Mouse (Mus musculus) liver, postnatal 0 days (tissue): ENCODE measurements around the gene A730071L15Rik. TPM values are rescaled to one million over a fixed set of nuclear protein-coding genes. Genes with fewer than 3 reads are reported as not detected.

Experiments used
- ATAC-seq: fragments of 200-750 bp; cut with Nextera tagmentation; 2 replicates; pipeline ENCODE4 v1.8.0; 2017; ENCODE audit warnings: mild to moderate bottlenecking, moderate library complexity
- DNase-seq: peaks from one replicate; pipeline ENCODE4 v3.0.0-alpha.2; 2016
- H3K27ac ChIP-seq: fragments of 300-500 bp; sonication (generic); 2 replicates; pipeline ENCODE4 v1.5.1; 2014; ENCODE audit warnings: antibody characterized with exemption, moderate library complexity, mild to moderate bottlenecking, low read depth
- H3K27me3 ChIP-seq: fragments of 300-500 bp; sonication (generic); 2 replicates; pipeline ENCODE4 v1.6.1; 2014; ENCODE audit warnings: low read length, control low read depth, mixed read lengths; ENCODE audit not compliant: insufficient read depth
- H3K36me3 ChIP-seq: fragments of 300-500 bp; sonication (generic); replicated peaks from 2 replicates; pipeline ENCODE4 v1.6.1; 2014; ENCODE audit warnings: mild to moderate bottlenecking, control low read depth, low read length, moderate library complexity, mixed read lengths; ENCODE audit not compliant: insufficient read depth
- H3K4me1 ChIP-seq: fragments of 300-500 bp; sonication (generic); 2 replicates; pipeline ENCODE4 v1.6.1; 2014; ENCODE audit warnings: antibody characterized with exemption, mild to moderate bottlenecking, control low read depth; ENCODE audit not compliant: insufficient read depth
- H3K4me2 ChIP-seq: fragments of 300-500 bp; sonication (generic); 2 replicates; pipeline ENCODE4 v1.6.1; 2014; ENCODE audit warnings: low read depth, mild to moderate bottlenecking, low read length, moderate library complexity, mixed read lengths
- H3K4me3 ChIP-seq: fragments of 300-500 bp; sonication (generic); 2 replicates; pipeline ENCODE4 v1.5.1; 2014; ENCODE audit warnings: low read depth, low read length
- H3K9ac ChIP-seq: fragments of 300-500 bp; sonication (generic); replicated peaks from 2 replicates; pipeline ENCODE4 v1.6.1; 2014; ENCODE audit warnings: mild to moderate bottlenecking, moderate library complexity
- H3K9me3 ChIP-seq: fragments of 300-500 bp; sonication (generic); 2 replicates; pipeline ENCODE4 v1.6.1; 2016; ENCODE audit warnings: mild to moderate bottlenecking, control low read depth, low read length, mixed read lengths
- CTCF ChIP-seq: sonication (generic); IDR thresholded peaks from 2 replicates; pipeline ENCODE4 v1.5.1; 2016; ENCODE audit warnings: antibody characterized with exemption, low read depth
- EP300 ChIP-seq: IDR thresholded peaks from 2 replicates; pipeline ENCODE4 v1.6.1; 2016; ENCODE audit warnings: antibody characterized with exemption, low read depth, mild to moderate bottlenecking
- WGBS: fragments of 180-500 bp; shearing (Covaris S2); extraction: QIAGEN DNeasy Blood & Tissue Kit; methylation state at CpG from one replicate; pipeline ENCODE4 v1.1.7; 2014; ENCODE audit not compliant: insufficient replicate concordance; 5-methylcytosine and 5-hydroxymethylcytosine counted together
- polyA plus RNA-seq: library from polyadenylated mRNA; unstranded; fragments of >200 nt; fragmentation: Nextera tagmentation; extraction: Ambion mirVana; gene quantifications from 2 replicates; pipeline ENCODE4 v1.2.1, GENCODE M21; 2015

The A730071L15Rik gene
- polyA plus RNA-seq, 1 experiment from 2014 or later = 0.31 TPM

DNA sequence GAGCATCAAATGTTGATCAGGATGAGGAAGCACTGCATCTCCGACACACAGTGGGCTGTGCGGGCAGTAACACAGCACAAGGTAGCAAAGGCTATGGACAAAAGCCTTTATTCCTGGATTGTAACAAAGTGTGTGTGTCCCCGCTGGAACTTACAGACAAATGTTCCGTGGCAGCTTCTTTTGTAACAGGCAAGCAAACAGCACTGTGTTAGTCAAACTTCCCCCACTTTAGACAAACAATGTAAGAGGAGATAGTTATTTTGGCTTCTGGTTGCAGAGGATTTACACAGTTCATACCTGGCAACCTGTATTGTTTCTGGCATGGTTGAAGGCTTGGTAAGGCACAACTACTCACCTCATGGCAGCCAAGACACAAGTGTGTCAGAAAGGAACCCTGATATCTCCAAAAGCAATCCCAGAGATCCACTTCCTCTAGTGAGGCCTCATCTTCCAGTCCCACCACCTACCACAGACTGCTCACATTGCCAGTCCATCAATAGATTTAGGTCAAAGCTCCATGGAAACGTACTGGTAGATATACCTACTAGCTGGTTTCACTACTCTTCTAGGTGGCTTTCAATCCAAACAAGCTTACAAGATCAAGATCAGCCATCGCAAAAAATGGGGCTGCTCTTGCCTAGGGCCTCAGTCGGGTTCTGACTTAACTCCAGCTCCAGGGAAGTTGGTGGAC, 34.3 kb upstream of the A730071L15Rik start:
- Histone ChIP-seq H3K4me3 (no peak overlapping the region), H3K4me1 (peaks cover 36% of the 10 kb centered on the region), H3K36me3 (no peaks in the 10 kb centered on the region), H3K4me2 (peak overlapping the region; percentile 6; the same call in 1 of the 2 replicates), H3K27ac (peak overlapping the region; percentile 82), H3K9ac (no peak overlapping the region), H3K9me3 (no peaks in the 10 kb centered on the region), H3K27me3 (no peaks in the 10 kb centered on the region)
- ATAC-seq (peak; percentile 81), DNase-seq (no peak)
- 56% methylated on average over 7 of the region's 7 CpGs for WGBS
- TF ChIP-seq CTCF (no peak), EP300 (no peak)

DNA sequence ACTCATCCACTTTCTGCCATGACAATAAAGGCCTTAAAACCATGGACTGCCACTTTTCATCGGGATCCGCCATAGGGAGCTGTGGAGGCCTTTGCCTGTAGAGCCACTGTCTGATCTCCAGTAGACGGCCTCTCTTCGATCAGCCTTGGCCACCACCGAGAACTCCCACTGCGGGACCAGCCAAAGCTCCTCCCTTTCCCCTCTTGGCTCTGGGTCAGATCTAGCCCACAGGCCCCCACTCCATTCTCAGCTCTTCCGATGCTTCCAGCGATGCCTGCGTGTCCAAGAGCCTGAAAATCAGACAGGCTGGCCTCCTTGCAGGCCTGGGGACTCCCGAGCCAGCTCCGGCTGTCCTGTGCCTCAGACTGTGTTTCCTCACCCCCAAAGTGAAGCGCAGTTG, 33.5 kb upstream of the A730071L15Rik start:
- no peaks in the 10 kb centered on the region for H3K36me3 ChIP-seq
- H3K27ac ChIP-seq = peak overlapping the region; percentile 82
- ATAC-seq (no peak), DNase-seq (no peak)
- no peak overlapping the region for H3K4me2 ChIP-seq
- H3K9ac ChIP-seq = no peak overlapping the region
- no peak for TF ChIP-seq CTCF
- TF ChIP-seq EP300 = no peak
- peaks cover 30% of the 10 kb centered on the region for H3K4me1 ChIP-seq
- H3K9me3 ChIP-seq = no peaks in the 10 kb centered on the region
- no peaks in the 10 kb centered on the region for H3K27me3 ChIP-seq
- WGBS = 91% methylated on average over 12 of the region's 12 CpGs
- H3K4me3 ChIP-seq = no peak overlapping the region

DNA sequence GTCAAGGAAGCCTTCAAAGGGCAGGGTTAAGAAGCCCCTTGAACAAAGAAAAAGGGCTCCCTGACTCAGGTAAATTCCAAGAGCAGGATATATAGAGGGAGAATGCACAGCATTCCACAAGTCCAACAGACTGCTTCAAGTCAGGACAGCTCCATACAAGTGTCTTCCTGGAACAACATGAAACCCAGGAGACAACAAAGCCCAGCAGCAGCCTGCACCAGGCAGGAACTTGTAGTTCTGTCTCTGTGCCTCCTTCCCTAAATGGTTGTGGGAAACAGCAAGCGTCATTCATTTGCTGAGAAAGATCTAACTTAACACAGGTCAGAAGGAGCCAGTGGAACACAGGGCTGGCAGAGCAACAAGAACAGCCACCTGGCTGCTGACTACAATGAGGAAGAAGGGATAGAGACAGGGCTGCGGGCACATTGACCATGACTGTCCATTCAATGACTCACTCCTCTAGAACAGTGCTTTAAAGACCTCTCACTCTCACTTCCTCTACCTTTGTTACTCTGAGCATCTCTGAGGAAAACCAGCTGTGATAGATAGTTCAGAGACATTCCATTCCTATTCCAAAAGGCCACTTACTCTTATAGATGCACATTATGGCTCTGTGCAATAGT, 30.7 kb upstream of the A730071L15Rik start:
- ATAC-seq (no peak), DNase-seq (no peak)
- Histone ChIP-seq H3K4me2 (no peak overlapping the region), H3K4me1 (peaks cover 20% of the 10 kb centered on the region), H3K9ac (no peak overlapping the region), H3K27me3 (no peaks in the 10 kb centered on the region), H3K36me3 (no peaks in the 10 kb centered on the region), H3K9me3 (no peaks in the 10 kb centered on the region), H3K27ac (no peak overlapping the region), H3K4me3 (no peak overlapping the region)
- 44% methylated on average over 2 of the region's 2 CpGs for WGBS
- no peak for TF ChIP-seq EP300
- TF ChIP-seq CTCF = no peak

DNA sequence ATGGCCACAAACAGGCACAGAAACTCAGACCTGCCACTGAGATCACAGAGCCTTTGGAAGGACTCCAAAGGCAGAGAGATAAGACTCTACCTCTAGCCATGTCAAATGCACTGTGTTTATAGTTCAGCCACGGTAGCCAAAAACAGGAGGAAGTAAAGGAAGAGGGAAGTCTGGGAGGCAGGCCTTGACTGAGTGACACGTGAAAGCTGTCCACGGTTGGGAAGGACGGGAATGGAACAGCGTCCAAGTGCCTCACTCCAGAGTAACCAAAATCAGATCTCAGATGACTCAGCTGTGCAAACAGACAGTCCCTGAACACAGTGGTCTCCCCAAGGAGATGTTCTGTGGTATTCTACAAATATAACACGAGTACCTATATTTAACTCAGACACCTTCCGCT, 25.1 kb upstream of the A730071L15Rik start:
- no peak for TF ChIP-seq EP300
- no peak for TF ChIP-seq CTCF
- WGBS = 12% methylated on average over 7 of the region's 7 CpGs
- no peak for DNase-seq
- H3K4me3 ChIP-seq = no peak overlapping the region
- H3K4me1 ChIP-seq = peaks cover 32% of the 10 kb centered on the region
- H3K27ac ChIP-seq = peak overlapping the region; percentile 42; the same call in 1 of the 2 replicates
- H3K27me3 ChIP-seq = no peaks in the 10 kb centered on the region
- H3K36me3 ChIP-seq = no peaks in the 10 kb centered on the region
- no peaks in the 10 kb centered on the region for H3K9me3 ChIP-seq
- H3K4me2 ChIP-seq = peak overlapping the region; percentile 30; the same call in 1 of the 2 replicates
- peak; percentile 38; the same call in 1 of the 2 replicates for ATAC-seq
- H3K9ac ChIP-seq = 0 out of 2 replicates have a peak overlapping the region, but pooled peaks have one; percentile 35

DNA sequence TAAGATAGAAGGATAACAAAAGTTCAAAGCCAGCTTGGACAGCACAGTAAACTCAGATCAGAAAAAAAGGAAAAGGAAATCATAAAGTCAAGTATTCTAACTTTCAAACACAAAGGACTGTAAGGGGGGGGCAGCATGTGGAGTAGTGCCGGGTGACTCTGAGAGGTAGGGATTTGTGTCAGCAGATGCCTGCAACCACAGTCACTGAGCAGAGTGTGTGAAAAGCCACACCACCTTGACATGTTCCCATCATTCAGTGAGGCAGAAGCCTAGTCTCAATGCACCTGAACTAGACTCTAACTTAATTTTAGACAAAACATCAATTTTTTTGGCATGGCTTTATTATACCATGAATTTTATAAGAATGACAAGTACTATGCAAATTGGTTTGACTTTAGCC, 24.3 kb upstream of the A730071L15Rik start:
- Histone ChIP-seq H3K27ac (no peak overlapping the region), H3K27me3 (no peaks in the 10 kb centered on the region), H3K9me3 (no peaks in the 10 kb centered on the region), H3K36me3 (no peaks in the 10 kb centered on the region), H3K4me1 (peaks cover 39% of the 10 kb centered on the region), H3K4me3 (no peak overlapping the region), H3K4me2 (no peak overlapping the region), H3K9ac (no peak overlapping the region)
- ATAC-seq (no peak), DNase-seq (no peak)
- TF ChIP-seq EP300 (no peak), CTCF (no peak)
- WGBS = 43% methylated on average over 1 of the region's 1 CpGs

DNA sequence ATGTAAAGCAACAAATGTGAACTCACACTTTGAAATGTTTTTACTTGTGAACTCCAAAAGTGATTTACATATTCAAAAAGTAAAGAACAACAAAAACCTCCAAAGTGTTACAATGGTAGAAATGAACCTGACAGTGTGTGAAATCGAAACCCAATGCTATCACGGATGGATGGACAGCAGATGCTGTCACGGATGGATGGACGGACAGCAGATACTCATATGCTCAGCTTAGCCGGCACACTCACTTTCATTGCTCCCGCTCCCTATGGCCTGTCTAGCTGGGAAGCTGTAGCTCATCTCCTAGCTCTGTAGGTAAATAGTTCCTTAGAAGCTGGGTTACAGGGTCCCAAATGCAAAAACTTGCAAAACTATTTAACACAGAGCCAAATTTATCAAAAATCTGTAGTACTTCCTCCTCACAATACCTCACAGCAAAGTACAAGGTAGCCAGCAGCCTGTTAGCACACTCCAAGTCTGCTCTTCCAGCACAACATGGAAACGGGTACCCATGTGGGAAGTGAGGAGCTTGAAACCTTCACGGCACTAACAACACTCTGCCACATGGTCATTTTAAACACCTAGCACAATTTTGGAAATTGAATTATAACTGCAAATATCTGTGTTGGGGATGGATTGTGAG, 21.9 kb upstream of the A730071L15Rik start:
- Histone ChIP-seq H3K4me1 (peaks cover 40% of the 10 kb centered on the region), H3K27me3 (no peaks in the 10 kb centered on the region), H3K9ac (no peak overlapping the region), H3K27ac (peak overlapping the region; percentile 46; the same call in 1 of the 2 replicates), H3K36me3 (no peaks in the 10 kb centered on the region), H3K9me3 (no peaks in the 10 kb centered on the region), H3K4me2 (no peak overlapping the region), H3K4me3 (no peak overlapping the region)
- ATAC-seq (no peak), DNase-seq (no peak)
- 68% methylated on average over 8 of the region's 8 CpGs for WGBS
- TF ChIP-seq EP300 (no peak), CTCF (no peak)
